ENCODE assay signal across 11 mouse cellular contexts in the genomic region with DNA sequence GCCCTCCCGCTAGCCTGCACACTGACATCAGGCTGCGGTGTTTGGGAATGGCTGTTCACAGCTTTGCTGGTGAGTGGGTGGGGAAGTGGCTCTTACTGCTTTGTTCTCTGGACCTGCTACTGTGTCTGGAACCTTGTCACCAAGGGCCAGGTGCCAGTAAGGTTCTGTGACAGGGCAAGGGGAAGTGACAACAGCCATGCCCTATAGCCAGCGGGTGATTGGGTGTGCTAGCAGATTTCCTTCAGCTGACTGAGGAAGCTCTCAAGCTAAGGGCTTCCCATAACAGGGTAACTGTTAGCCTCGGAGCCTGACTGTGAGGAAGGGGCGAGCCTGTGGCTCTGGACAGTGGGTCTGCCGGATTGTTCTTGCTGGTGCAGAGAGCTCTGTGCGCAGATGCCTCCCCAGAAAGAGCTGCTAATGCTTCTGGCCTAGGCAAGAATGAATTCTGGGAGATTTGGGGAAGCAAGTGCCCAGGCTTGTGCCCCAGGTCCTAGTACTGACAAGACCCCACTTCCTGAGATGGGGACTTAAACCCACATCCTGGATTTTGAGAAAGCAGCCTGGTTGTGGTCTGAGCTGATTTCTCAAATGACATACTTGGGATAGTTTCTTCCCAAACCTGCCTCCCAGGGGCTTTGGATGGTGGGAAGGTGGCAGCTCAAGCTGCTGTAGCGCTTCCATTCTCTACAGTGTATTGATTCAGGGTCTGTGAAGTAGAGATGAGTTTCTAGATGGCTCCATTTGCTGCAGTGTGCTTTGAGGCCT.
DNase-seq lines count a peak whose midpoint lies in the region; ATAC-seq lines count a peak whose summit lies in the region.
"Had no signal": no experiment of that assay in that cellular context is flagged by ENCODE, and none has a peak within 500 bp of the region (broad histone marks: within the 10 kb centered on the region; RNA-seq: fewer than 3 reads in every experiment).

No protein-coding gene starts in this region.

- peak; percentile 50; the same call in 1 of the 2 replicates for ATAC-seq in frontal cortex, adult (ENCODE audit: low TSS enrichment)
- ATAC-seq: forebrain, embryonic 15.5 days had no signal

- DNase-seq in frontal cortex, postnatal 10 days (ENCODE audit: low spot score in 2 of 2) = no peak
- peak; percentile 65 for DNase-seq in 3134 (ENCODE audit: extremely low read depth, insufficient read length, low spot score)
- peak; percentile 22 for DNase-seq in brain, adult 2 months (ENCODE audit: low read depth, low spot score)
- peak; percentile 63 for DNase-seq in naive thymus-derived CD4-positive, alpha-beta T cell, adult 2 months (ENCODE audit: low read depth)
- DNase-seq in retina, embryonic 14.5 days (ENCODE audit: low spot score) = no peak
- no peak for DNase-seq in layer of hippocampus, adult 9-11 months
- no peak for DNase-seq in ovary, adult 18-20 months (ENCODE audit: low spot score)
- DNase-seq: kidney, adult 9 months; right cerebral cortex, adult 18-20 months had no signal

Comparison
In these comparisons a context has a peak if more than half of its experiments do, and no peak if none do; other contexts are left out.
1. DNase-seq: peak in 3134 (single experiment), brain, adult 2 months (single experiment) and naive thymus-derived CD4-positive, alpha-beta T cell, adult 2 months (single experiment); none in frontal cortex, postnatal 10 days (0 of 2), retina, embryonic 14.5 days (single experiment), layer of hippocampus, adult 9-11 months (single experiment) and ovary, adult 18-20 months (single experiment).